Mouse (Mus musculus): ENCODE data around the gene Rprd1b. TPM values are rescaled to one million over a fixed set of nuclear protein-coding genes. Genes with fewer than 3 reads are reported as not detected.

The Rprd1b gene
- polyA plus RNA-seq (2012; rRNA removed), result 7.6 and 13.2 TPM in 2 replicates

DNA sequence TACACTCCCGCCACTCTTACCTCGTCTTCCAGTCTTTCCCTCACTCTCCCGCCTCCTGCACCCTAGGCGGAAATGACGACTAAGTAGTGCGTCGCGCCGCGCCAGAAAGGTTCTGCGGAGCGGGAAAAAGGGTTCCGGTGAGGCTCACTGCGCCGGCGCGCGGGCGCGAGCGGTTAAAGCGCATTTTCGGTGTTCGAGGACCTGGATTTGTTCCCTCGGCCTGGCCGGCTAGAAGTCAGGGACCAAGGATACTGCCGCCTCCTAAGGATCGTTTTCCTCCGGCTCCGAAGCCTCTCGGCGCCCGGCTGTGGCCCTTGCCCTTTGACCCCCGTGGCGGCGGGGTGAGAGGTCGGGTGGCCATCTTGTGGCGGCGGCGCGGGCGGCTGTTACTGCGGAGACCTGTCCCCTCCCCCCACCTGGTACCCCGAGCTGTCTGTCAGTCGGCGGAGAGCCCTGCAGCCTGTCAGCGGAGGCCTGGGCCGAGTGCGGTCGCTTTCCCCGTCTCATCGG, at the start of gene Rprd1b, which contains the start of gene Tti1:
Rprd1b (plus strand) TSS at position 144 of the 510 bp plus-strand sequence.
Tti1 (minus strand) TSS at position 80 of the 510 bp plus-strand sequence.
- Histone ChIP-seq H3K27ac (ENCODE audit: insufficient read depth, low read depth, low read length) (peak within 1 kb of the TSS; percentile 80), H3K4me1 (ENCODE audit: control insufficient read depth, insufficient read depth, insufficient read length, low read length) (peaks cover 5% of the 10 kb centered on the region; the same call in 1 of the 2 replicates), H3K27me3 (ENCODE audit: control insufficient read depth, insufficient read depth, low read length) (no peaks in the 10 kb centered on the region), H3K36me3 (ENCODE audit: control insufficient read depth, insufficient read depth, low read length) (0 out of 2 replicates have a peak, but pooled peaks cover 2% of the 10 kb centered on the region), H3K4me3 (ENCODE audit: low read depth, low read length) (peak within 1 kb of the TSS; percentile 80)
- under 1% methylated on average over 52 of the region's 52 CpGs for WGBS
- no peak for TF ChIP-seq CTCF (IDR thresholded peaks at IDR 0.05; ENCODE audit: extremely low read depth, insufficient read length, insufficient replicate concordance, low read depth, low read length)
- peak; percentile 55 for TF ChIP-seq POLR2A (IDR thresholded peaks at IDR 0.05; ENCODE audit: low read depth, low read length)

DNA sequence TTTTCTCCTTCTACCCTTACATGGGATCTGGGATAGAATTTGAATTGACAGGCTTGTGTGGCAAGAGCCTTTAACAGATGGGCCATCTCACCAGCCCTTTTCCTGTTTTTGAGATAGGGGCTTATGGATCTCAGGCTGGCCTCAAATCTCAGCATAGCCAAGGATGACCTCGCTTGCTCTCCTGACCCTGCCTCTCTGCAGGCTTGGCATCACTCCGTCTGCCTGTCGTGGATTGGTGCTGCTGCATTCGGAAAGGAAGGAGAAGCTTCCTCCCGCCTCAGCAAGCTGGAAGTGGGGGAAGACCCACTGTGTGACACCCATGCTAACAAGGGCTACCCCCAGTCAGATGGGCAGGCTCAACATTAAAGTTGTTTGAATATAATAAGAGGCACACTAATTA, 49.1 kb upstream of the Rprd1b start:
- Histone ChIP-seq H3K27me3 (ENCODE audit: control insufficient read depth, insufficient read depth, low read length) (peaks cover 9% of the 10 kb centered on the region), H3K27ac (ENCODE audit: insufficient read depth, low read depth, low read length) (no peak overlapping the region), H3K4me3 (ENCODE audit: low read depth, low read length) (no peak overlapping the region), H3K36me3 (ENCODE audit: control insufficient read depth, insufficient read depth, low read length) (peaks cover 9% of the 10 kb centered on the region), H3K4me1 (ENCODE audit: control insufficient read depth, insufficient read depth, insufficient read length, low read length) (no peaks in the 10 kb centered on the region)
- TF ChIP-seq POLR2A (IDR thresholded peaks at IDR 0.05; ENCODE audit: low read depth, low read length) (no peak), CTCF (IDR thresholded peaks at IDR 0.05; ENCODE audit: extremely low read depth, insufficient read length, insufficient replicate concordance, low read depth, low read length) (no peak)
- WGBS, result 71% methylated on average over 5 of the region's 5 CpGs

GRCm38 (mm10) chr2:157982727-157983126, 45.6 kb upstream of the Rprd1b start:
- Histone ChIP-seq H3K36me3 (ENCODE audit: control insufficient read depth, insufficient read depth, low read length) (peaks cover 17% of the 10 kb centered on the region), H3K4me1 (ENCODE audit: control insufficient read depth, insufficient read depth, insufficient read length, low read length) (no peaks in the 10 kb centered on the region), H3K27ac (ENCODE audit: insufficient read depth, low read depth, low read length) (no peak overlapping the region), H3K4me3 (ENCODE audit: low read depth, low read length) (no peak overlapping the region), H3K27me3 (ENCODE audit: control insufficient read depth, insufficient read depth, low read length) (no peaks in the 10 kb centered on the region)
- TF ChIP-seq POLR2A (IDR thresholded peaks at IDR 0.05; ENCODE audit: low read depth, low read length) (no peak), CTCF (IDR thresholded peaks at IDR 0.05; ENCODE audit: extremely low read depth, insufficient read length, insufficient replicate concordance, low read depth, low read length) (no peak)
- 79% methylated on average over 3 of the region's 3 CpGs for WGBS

- Histone ChIP-seq H3K27me3 (ENCODE audit: control insufficient read depth, insufficient read depth, low read length) (no peaks in the 10 kb centered on the region), H3K4me1 (ENCODE audit: control insufficient read depth, insufficient read depth, insufficient read length, low read length) (no peaks in the 10 kb centered on the region), H3K4me3 (ENCODE audit: low read depth, low read length) (no peak overlapping the region), H3K27ac (ENCODE audit: insufficient read depth, low read depth, low read length) (no peak overlapping the region), H3K36me3 (ENCODE audit: control insufficient read depth, insufficient read depth, low read length) (peaks cover 17% of the 10 kb centered on the region)
- TF ChIP-seq CTCF (IDR thresholded peaks at IDR 0.05; ENCODE audit: extremely low read depth, insufficient read length, insufficient replicate concordance, low read depth, low read length) (no peak), POLR2A (IDR thresholded peaks at IDR 0.05; ENCODE audit: low read depth, low read length) (no peak)
- 86% methylated on average over 4 of the region's 4 CpGs for WGBS
These were observed 45.0 kb upstream of the Rprd1b start for GRCm38 (mm10) chr2:157983276-157983675.

- H3K27ac ChIP-seq (ENCODE audit: insufficient read depth, low read depth, low read length), result no peak overlapping the region
- H3K36me3 ChIP-seq (ENCODE audit: control insufficient read depth, insufficient read depth, low read length), result peaks cover 21% of the 10 kb centered on the region
- WGBS, result 96% methylated on average over 4 of the region's 4 CpGs
- no peak overlapping the region for H3K4me3 ChIP-seq (ENCODE audit: low read depth, low read length)
- H3K27me3 ChIP-seq (ENCODE audit: control insufficient read depth, insufficient read depth, low read length), result no peaks in the 10 kb centered on the region
- TF ChIP-seq POLR2A (IDR thresholded peaks at IDR 0.05; ENCODE audit: low read depth, low read length) (no peak), CTCF (IDR thresholded peaks at IDR 0.05; ENCODE audit: extremely low read depth, insufficient read length, insufficient replicate concordance, low read depth, low read length) (no peak)
- peaks cover 3% of the 10 kb centered on the region; the same call in 1 of the 2 replicates for H3K4me1 ChIP-seq (ENCODE audit: control insufficient read depth, insufficient read depth, insufficient read length, low read length)
These were observed 42.7 kb upstream of the Rprd1b start for GRCm38 (mm10) chr2:157985611-157986010.

GRCm38 (mm10) chr2:157986235-157986634, 42.1 kb upstream of the Rprd1b start:
- Histone ChIP-seq H3K4me1 (ENCODE audit: control insufficient read depth, insufficient read depth, insufficient read length, low read length) (peaks cover 3% of the 10 kb centered on the region; the same call in 1 of the 2 replicates), H3K27ac (ENCODE audit: insufficient read depth, low read depth, low read length) (no peak overlapping the region), H3K4me3 (ENCODE audit: low read depth, low read length) (no peak overlapping the region), H3K36me3 (ENCODE audit: control insufficient read depth, insufficient read depth, low read length) (peaks cover 27% of the 10 kb centered on the region), H3K27me3 (ENCODE audit: control insufficient read depth, insufficient read depth, low read length) (no peaks in the 10 kb centered on the region)
- TF ChIP-seq CTCF (IDR thresholded peaks at IDR 0.05; ENCODE audit: extremely low read depth, insufficient read length, insufficient replicate concordance, low read depth, low read length) (no peak), POLR2A (IDR thresholded peaks at IDR 0.05; ENCODE audit: low read depth, low read length) (no peak)
- WGBS, result 95% methylated on average over 6 of the region's 6 CpGs

DNA sequence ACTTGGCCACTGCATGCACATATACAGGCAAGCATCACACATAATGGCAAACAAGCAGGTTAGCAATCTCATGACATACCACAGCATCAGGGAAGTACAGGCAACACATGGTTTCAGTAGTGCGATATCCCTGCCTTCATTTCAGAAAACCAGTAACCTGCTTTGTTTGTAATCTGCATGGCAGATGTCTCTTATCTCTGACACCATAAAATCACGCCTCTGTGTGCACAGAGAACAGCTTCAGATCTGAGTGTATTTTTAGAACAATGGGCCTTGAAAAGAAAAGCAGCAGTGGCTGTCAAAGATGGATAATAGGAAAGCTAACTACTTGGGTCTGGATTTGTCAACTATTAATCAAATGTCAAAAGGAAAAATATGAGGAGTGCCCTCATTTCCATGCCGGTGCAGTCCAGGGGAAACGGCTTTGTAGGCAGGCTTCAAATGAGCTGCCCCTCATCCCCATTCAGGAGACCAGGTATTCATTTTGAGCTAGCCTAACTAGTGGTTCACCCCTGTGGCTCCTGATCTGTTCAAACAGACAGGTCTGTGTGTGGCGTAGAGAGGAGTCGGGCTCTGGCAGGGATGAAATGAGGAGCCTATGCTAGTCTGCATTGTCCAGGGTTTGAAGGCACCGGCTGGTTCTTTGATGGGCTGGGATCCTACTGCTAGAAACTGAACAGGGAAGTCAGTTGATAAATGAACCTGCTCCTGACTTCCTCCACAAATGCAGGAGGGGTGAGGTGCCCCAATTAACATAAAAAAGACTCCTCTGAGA, 39.7 kb upstream of the Rprd1b start:
- no peak overlapping the region for H3K4me3 ChIP-seq (ENCODE audit: low read depth, low read length)
- 36% methylated on average over 7 of the region's 7 CpGs for WGBS
- TF ChIP-seq CTCF (IDR thresholded peaks at IDR 0.05; ENCODE audit: extremely low read depth, insufficient read length, insufficient replicate concordance, low read depth, low read length) (no peak), POLR2A (IDR thresholded peaks at IDR 0.05; ENCODE audit: low read depth, low read length) (no peak)
- no peak overlapping the region for H3K27ac ChIP-seq (ENCODE audit: insufficient read depth, low read depth, low read length)
- no peaks in the 10 kb centered on the region for H3K27me3 ChIP-seq (ENCODE audit: control insufficient read depth, insufficient read depth, low read length)
- H3K4me1 ChIP-seq (ENCODE audit: control insufficient read depth, insufficient read depth, insufficient read length, low read length), result peaks cover 3% of the 10 kb centered on the region; the same call in 1 of the 2 replicates
- peaks cover 35% of the 10 kb centered on the region for H3K36me3 ChIP-seq (ENCODE audit: control insufficient read depth, insufficient read depth, low read length)

Measured in small intestine, adult 2 months (tissue).